ENCODE assay signal across 19 mouse cellular contexts in genomic region chr4:59876570-59876969, GRCm38 (mm10). TPM values are rescaled to one million over a fixed set of nuclear protein-coding genes. Genes with fewer than 3 reads are reported as not detected.
"Had no signal": no experiment of that assay in that cellular context is flagged by ENCODE, and none has a peak within 500 bp of the region (broad histone marks: within the 10 kb centered on the region; RNA-seq: fewer than 3 reads in every experiment).

No protein-coding gene starts in this region.

- H3K4me2 ChIP-seq: kidney, embryonic 15.5 days; limb, embryonic 15.5 days; liver, embryonic 12.5 days; lung, embryonic 14.5 days; midbrain, embryonic 11.5 days; neural tube, embryonic 13.5 days had no signal

- H3K4me1 ChIP-seq: kidney, embryonic 15.5 days; limb, embryonic 15.5 days had no signal

- DNase-seq: kidney, postnatal 14 days; layer of hippocampus, adult 9-11 months; layer of hippocampus, postnatal 36 days; lung, embryonic 14.5 days; lung, postnatal 10 days; lung, postnatal 4 days; retina, postnatal 1 day; right cerebral cortex, postnatal 4 days; spleen, adult 18-20 months; thymus, adult 18-20 months; thymus, postnatal 14 days had no signal

- H3K9me3 ChIP-seq: kidney, embryonic 15.5 days; limb, embryonic 15.5 days; liver, embryonic 12.5 days; neural tube, embryonic 13.5 days had no signal

- H3K9ac ChIP-seq: kidney, embryonic 15.5 days; limb, embryonic 15.5 days; liver, embryonic 12.5 days; lung, embryonic 14.5 days; neural tube, embryonic 13.5 days had no signal

- H3K27me3 ChIP-seq: kidney, embryonic 15.5 days; limb, embryonic 15.5 days; liver, embryonic 12.5 days; neural tube, embryonic 13.5 days had no signal

- H3K27ac ChIP-seq: kidney, embryonic 15.5 days; limb, embryonic 15.5 days; liver, embryonic 12.5 days; neural tube, embryonic 13.5 days had no signal

- H3K4me3 ChIP-seq: kidney, embryonic 15.5 days; limb, embryonic 15.5 days; liver, embryonic 12.5 days; neural tube, embryonic 13.5 days had no signal

- ATAC-seq: liver, embryonic 12.5 days had no signal

RNA-seq across cellular contexts. Expression of gene Slc46a2, which starts 38.3 kb away (rescaled TPM):
- polyA plus RNA-seq: kidney, embryonic 15.5 days; large intestine, adult 2 months; limb, embryonic 11.5 days; liver, embryonic 12.5 days; liver, embryonic 16.5 days; neural tube, embryonic 13.5 days had no signal
